Mouse (Mus musculus) neural tube, embryonic 15.5 days (tissue): Measurements from ENCODE around the gene Bmp3. TPM values are rescaled to one million over a fixed set of nuclear protein-coding genes. Genes with fewer than 3 reads are reported as not detected.

Source experiments
- ATAC-seq: fragments of 200-750 bp; cut with Nextera tagmentation; 2 replicates; pipeline ENCODE4 v1.8.0; 2017; ENCODE audit warnings: mild to moderate bottlenecking, moderate TSS enrichment, moderate library complexity; ENCODE audit not compliant: low FRiP score
- H3K27ac ChIP-seq: fragments of 300-500 bp; sonication (generic); replicated peaks from 2 replicates; pipeline ENCODE4 v1.5.1; 2015; ENCODE audit warnings: mild to moderate bottlenecking, inconsistent platforms
- H3K27me3 ChIP-seq: fragments of 300-500 bp; sonication (generic); replicated peaks from 2 replicates; pipeline ENCODE4 v1.6.1; 2015; ENCODE audit warnings: inconsistent platforms
- H3K36me3 ChIP-seq: fragments of 300-500 bp; sonication (generic); 2 replicates; pipeline ENCODE4 v1.6.1; 2015; ENCODE audit warnings: inconsistent platforms
- H3K4me1 ChIP-seq: fragments of 300-500 bp; sonication (generic); 2 replicates; pipeline ENCODE4 v1.6.1; 2015; ENCODE audit warnings: inconsistent platforms
- H3K4me2 ChIP-seq: fragments of 300-500 bp; sonication (generic); 2 replicates; pipeline ENCODE4 v1.6.1; 2015; ENCODE audit warnings: inconsistent platforms, mild to moderate bottlenecking, moderate library complexity
- H3K4me3 ChIP-seq: fragments of 300-500 bp; sonication (generic); replicated peaks from 2 replicates; pipeline ENCODE4 v1.5.1; 2015; ENCODE audit warnings: mild to moderate bottlenecking, inconsistent platforms
- H3K9ac ChIP-seq: fragments of 300-500 bp; sonication (generic); replicated peaks from 2 replicates; pipeline ENCODE4 v1.6.1; 2015; ENCODE audit warnings: mild to moderate bottlenecking, inconsistent platforms
- H3K9me3 ChIP-seq: fragments of 300-500 bp; sonication (generic); replicated peaks from 2 replicates; pipeline ENCODE4 v1.6.1; 2016; ENCODE audit warnings: inconsistent platforms
- WGBS: fragments of 180-500 bp; shearing (Covaris S2); methylation state at CpG from one replicate; pipeline ENCODE4 v1.1.7; 2015; ENCODE audit warnings: mixed read lengths; 5-methylcytosine and 5-hydroxymethylcytosine counted together
- polyA plus RNA-seq: library from polyadenylated mRNA; unstranded; fragments of >200 nt; fragmentation: Nextera tagmentation; extraction: Ambion mirVana; gene quantifications from 2 replicates; pipeline ENCODE4 v1.2.1, GENCODE M21; 2015

Bmp3 gene
- polyA plus RNA-seq, 1 experiment from 2014 or later: 1.7 TPM

DNA sequence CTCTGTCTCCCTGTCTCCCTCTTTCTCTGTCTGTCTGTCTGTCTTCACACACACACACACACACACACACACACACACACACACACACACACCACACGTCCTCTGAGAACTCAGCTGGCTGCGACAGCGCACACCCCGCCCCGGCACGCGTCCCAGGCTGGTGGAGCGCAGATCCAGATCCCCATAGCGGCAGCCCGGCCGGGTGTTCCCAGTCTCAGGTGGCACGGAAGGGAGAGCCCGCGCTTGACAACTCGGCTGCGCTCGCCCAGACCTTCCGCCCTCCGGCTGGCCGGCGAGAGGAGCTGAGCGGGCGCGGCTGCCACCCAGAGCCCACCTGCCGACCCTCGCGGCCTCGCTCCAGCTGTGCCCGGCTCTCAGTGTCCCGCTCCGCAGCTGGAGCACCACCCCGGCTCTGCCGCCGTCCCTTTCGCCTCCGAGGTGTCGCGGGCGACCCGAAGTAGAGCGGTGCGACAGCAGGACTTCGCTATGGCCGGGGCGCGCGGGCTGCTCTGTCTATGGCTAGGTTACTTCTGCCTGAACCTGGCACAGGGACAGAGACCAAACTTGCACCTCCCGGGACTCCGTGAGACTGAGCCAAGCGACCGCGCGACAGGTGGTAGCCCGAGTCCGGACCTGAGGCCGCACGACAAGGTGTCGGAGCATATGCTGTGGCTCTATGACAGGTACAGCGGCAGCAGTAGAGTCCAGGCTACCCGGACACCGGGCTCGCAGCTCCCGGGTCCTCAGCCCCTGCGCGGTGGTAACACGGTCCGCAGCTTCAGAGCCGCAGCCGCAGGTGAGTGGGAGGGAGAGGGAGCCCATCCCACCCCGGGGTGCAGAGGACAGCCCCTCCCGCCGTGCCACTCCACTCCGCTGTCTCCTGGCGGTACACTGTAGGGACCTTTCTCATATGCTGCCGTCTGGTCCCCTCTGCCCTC, 681 bp downstream of the Bmp3 start:
- 1% methylated on average over 75 of the region's 75 CpGs for WGBS
- no peak overlapping the region for H3K27ac ChIP-seq
- H3K27me3 ChIP-seq: peaks cover 38% of the 10 kb centered on the region
- H3K36me3 ChIP-seq: no peaks in the 10 kb centered on the region
- peak overlapping the region; percentile 61 for H3K4me3 ChIP-seq
- peak overlapping the region; percentile 60 for H3K9ac ChIP-seq
- H3K9me3 ChIP-seq: no peaks in the 10 kb centered on the region
- peaks cover 25% of the 10 kb centered on the region for H3K4me1 ChIP-seq
- ATAC-seq: peak; percentile 72
- peak overlapping the region; percentile 100 for H3K4me2 ChIP-seq

DNA sequence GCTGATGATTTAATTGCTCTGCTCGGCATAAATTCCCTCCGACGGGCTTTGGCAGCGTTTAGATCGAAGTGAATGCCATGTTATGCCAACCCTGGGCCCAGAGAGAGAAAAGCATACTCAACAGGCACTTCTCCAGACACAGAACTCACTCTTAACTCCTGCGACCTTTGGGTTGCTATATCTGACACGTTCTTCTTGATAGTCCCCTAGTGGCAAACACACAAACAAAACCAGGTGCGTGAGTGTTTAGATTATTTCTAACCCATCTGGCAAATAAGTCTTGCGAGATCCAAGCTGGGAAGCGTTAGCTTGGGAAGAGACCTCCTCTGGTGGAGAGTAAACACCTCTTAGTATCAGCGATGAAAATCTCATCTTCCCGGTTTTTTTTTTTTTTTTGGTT, 1.5 kb downstream of the Bmp3 start:
- peaks cover 25% of the 10 kb centered on the region for H3K4me1 ChIP-seq
- H3K27ac ChIP-seq: no peak overlapping the region
- H3K27me3 ChIP-seq: peaks cover 38% of the 10 kb centered on the region
- H3K9ac ChIP-seq: no peak overlapping the region; the same call in 1 of the 2 replicates
- peak overlapping the region; percentile 100 for H3K4me2 ChIP-seq
- H3K4me3 ChIP-seq: peak overlapping the region; percentile 61
- no peaks in the 10 kb centered on the region for H3K9me3 ChIP-seq
- 14% methylated on average over 12 of the region's 12 CpGs for WGBS
- ATAC-seq: no peak; the same call in 1 of the 2 replicates
- no peaks in the 10 kb centered on the region for H3K36me3 ChIP-seq

DNA sequence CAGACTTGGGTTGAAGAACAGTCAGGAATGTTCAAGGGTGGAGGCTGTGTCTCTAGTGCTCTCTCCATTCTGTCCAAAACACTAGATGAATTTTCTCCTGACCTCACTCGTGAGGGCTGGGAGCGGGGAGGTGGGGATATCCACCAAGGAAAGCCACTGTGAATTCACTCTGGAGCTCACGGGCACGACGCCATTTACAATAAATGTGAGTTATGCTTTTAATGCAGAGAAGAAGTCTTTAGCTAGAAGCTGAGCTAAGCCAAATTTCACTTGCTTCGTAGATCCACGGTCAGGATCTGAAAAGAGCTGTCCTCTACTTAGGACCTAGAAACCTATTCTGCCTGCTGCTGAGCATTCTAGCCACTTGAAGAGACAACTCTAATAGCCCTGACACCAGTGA, 2.1 kb downstream of the Bmp3 start:
- Histone ChIP-seq H3K4me2 (peak overlapping the region; percentile 100), H3K4me3 (0 out of 2 replicates have a peak overlapping the region, but pooled peaks have one; percentile 61), H3K27me3 (peaks cover 38% of the 10 kb centered on the region), H3K4me1 (peaks cover 25% of the 10 kb centered on the region), H3K36me3 (no peaks in the 10 kb centered on the region), H3K9ac (no peak overlapping the region), H3K9me3 (no peaks in the 10 kb centered on the region), H3K27ac (no peak overlapping the region)
- ATAC-seq: no peak
- 64% methylated on average over 7 of the region's 7 CpGs for WGBS

DNA sequence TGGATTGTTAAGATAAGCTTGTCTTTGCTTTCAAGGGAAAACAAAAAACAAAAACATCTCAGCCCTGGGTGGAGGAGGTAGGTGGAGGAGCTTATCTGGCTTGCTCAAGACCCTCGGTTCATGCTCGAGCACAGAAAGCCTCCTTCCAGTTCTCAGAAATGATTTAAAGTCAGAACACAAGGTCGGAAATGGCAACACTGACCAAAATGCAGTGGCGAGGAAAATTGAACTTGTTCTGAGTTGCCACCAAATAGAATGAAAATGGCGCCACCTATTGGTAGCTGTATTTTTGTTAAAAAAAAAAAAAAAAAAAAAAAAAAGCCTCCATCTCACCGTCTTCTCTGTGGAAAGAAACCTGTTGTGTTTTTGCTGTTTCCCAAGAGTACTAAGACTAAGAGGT, 9.7 kb downstream of the Bmp3 start:
- Histone ChIP-seq H3K27me3 (no peaks in the 10 kb centered on the region), H3K36me3 (no peaks in the 10 kb centered on the region), H3K9me3 (no peaks in the 10 kb centered on the region), H3K4me3 (no peak overlapping the region), H3K9ac (no peak overlapping the region; the same call in 1 of the 2 replicates), H3K27ac (no peak overlapping the region), H3K4me1 (peaks cover 6% of the 10 kb centered on the region), H3K4me2 (peak overlapping the region; percentile 42)
- no peak for ATAC-seq
- WGBS: 2% methylated on average over 6 of the region's 6 CpGs

DNA sequence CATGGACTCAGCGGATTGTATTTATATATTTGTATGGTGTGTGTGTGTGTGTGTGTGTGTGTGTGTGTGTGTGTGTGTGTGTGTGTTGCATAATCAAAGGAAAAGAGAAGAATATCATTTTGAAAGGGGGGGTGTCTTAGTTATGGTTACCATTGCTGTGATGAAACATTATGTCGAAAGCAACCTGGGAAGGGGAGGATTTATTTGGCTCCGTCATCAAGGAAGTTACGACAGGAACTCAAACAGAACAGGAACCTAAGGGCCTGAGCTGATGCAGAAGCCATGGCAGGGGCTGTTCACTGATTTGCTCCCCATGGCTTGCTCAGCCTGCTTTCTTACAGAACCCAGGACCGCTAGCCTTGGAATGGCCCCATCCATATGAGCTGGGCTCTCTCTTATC, 10.9 kb downstream of the Bmp3 start:
- no peak overlapping the region for H3K4me2 ChIP-seq
- H3K27ac ChIP-seq: no peak overlapping the region
- no peak overlapping the region for H3K4me3 ChIP-seq
- H3K9me3 ChIP-seq: no peaks in the 10 kb centered on the region
- H3K27me3 ChIP-seq: no peaks in the 10 kb centered on the region
- peaks cover 6% of the 10 kb centered on the region for H3K4me1 ChIP-seq
- no peak for ATAC-seq
- H3K36me3 ChIP-seq: no peaks in the 10 kb centered on the region
- WGBS: 93% methylated on average over 5 of the region's 5 CpGs
- H3K9ac ChIP-seq: no peak overlapping the region

DNA sequence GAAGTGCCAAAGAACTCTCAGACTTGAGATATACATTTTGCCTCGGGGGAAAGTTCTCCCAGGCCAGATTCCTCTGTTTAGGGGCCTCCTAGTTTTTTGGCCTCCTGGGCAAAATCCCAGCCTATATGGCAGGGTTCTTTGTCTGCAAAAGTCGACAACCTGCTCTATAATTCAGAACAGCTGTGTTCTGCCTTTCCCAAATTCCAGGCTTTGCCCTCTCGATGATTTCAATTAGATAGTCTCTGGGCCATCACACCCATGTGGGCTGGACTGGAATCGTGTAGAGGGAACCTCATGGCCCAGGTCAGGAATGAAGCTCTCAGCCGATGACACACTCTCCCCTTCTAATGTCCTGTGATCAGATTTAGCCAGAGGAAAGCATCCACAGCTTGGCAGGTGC, 21.8 kb downstream of the Bmp3 start:
- no peaks in the 10 kb centered on the region for H3K9me3 ChIP-seq
- H3K36me3 ChIP-seq: no peaks in the 10 kb centered on the region
- no peak overlapping the region for H3K4me3 ChIP-seq
- H3K4me1 ChIP-seq: no peaks in the 10 kb centered on the region
- H3K27me3 ChIP-seq: no peaks in the 10 kb centered on the region
- ATAC-seq: no peak
- no peak overlapping the region for H3K4me2 ChIP-seq
- H3K9ac ChIP-seq: no peak overlapping the region
- 67% methylated on average over 5 of the region's 5 CpGs for WGBS
- H3K27ac ChIP-seq: no peak overlapping the region

DNA sequence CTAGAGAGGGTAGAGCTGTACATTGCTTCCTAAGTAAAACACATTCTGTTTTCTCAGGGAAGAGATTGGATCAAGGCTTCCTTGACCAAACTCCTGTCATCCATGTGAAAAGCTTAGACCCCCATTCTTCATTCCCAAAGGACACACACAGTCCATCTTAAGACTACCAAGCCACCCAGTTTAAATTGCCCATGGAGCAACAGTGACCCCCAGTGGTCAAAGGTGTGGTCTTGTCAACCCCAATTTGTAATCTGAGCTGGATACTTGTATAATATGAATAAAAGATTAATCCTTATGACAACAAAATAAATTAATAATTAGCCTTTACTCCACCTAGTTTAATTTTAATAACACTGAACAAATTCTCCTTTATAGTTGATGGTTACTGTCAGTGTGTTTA, 24.7 kb downstream of the Bmp3 start:
- no peak overlapping the region for H3K4me3 ChIP-seq
- no peak overlapping the region for H3K9ac ChIP-seq
- H3K4me1 ChIP-seq: no peaks in the 10 kb centered on the region
- H3K27ac ChIP-seq: no peak overlapping the region
- no peaks in the 10 kb centered on the region for H3K27me3 ChIP-seq
- H3K4me2 ChIP-seq: no peak overlapping the region
- H3K36me3 ChIP-seq: no peaks in the 10 kb centered on the region
- no peak for ATAC-seq
- H3K9me3 ChIP-seq: no peaks in the 10 kb centered on the region

DNA sequence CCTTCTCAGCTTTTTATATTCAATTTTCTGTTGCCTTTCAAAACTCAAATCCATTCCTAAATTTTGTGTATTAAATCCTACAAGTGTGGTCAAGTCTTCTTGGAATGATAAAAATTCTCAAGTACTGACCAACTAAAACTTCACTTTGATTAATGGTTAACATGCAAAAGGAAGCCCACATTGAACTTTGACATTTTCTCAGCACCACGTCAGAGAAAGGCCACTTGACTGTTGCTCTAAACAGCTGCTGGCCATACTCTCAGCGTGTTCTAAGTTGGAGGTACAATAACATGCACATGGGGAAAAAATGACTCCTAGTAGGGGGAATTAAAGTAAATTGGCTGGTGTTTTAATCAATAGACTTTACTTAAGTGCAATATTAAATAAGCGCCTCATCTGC, 27.9 kb downstream of the Bmp3 start:
- Histone ChIP-seq H3K4me1 (no peaks in the 10 kb centered on the region), H3K27me3 (no peaks in the 10 kb centered on the region), H3K4me2 (no peak overlapping the region), H3K9ac (no peak overlapping the region), H3K4me3 (no peak overlapping the region), H3K9me3 (no peaks in the 10 kb centered on the region), H3K27ac (no peak overlapping the region), H3K36me3 (no peaks in the 10 kb centered on the region)
- ATAC-seq: no peak
- 69% methylated on average over 3 of the region's 3 CpGs for WGBS

DNA sequence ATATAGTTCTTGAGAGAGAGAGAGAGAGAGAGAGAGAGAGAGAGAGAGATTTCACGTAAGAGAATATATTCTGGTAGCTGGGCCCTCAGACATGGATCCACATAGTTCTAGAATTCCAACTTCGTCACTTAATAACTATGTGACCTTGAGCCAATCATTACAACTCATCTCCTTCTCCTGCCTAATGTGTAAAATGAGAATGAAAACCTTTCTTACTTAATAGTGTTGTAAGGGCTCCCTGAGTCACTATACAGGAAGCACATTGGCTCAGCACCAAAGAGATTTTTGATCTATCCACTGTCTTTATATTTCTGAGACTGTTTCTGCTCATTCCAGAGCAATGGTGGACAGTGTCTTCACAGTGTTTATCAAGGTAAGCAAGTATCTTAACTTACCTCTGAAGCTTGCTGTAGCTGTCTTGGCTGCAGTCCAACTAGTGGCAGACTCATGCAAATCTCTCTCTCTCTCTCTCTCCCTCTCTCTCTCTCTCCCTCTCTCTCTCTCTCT, 36.4 kb downstream of the Bmp3 start:
- H3K36me3 ChIP-seq: no peaks in the 10 kb centered on the region
- H3K27me3 ChIP-seq: no peaks in the 10 kb centered on the region
- H3K9ac ChIP-seq: no peak overlapping the region
- WGBS: 91% methylated on average over 2 of the region's 2 CpGs
- no peaks in the 10 kb centered on the region for H3K4me1 ChIP-seq
- H3K4me3 ChIP-seq: no peak overlapping the region
- no peak overlapping the region for H3K4me2 ChIP-seq
- no peak for ATAC-seq
- H3K27ac ChIP-seq: no peak overlapping the region
- H3K9me3 ChIP-seq: no peaks in the 10 kb centered on the region

DNA sequence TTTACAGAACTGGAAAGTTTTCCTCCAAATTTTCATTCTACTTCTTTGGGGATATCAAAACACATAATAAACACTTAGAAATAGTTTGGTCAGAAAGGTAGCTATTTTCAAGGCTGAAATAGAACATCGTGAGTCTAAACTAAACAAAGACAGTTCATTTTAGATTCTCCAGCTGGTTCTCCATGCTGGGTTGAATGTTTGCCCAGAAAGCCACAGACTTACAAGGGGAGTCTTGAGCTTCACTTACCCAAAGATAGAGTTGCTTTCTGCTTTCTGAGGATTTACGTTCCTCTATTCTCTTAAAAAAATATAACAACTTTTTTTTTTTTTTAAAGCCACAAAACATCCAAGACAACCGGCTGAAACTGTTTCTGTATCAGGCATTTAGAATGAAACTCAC, 40.1 kb downstream of the Bmp3 start:
- H3K27ac ChIP-seq: no peak overlapping the region

DNA sequence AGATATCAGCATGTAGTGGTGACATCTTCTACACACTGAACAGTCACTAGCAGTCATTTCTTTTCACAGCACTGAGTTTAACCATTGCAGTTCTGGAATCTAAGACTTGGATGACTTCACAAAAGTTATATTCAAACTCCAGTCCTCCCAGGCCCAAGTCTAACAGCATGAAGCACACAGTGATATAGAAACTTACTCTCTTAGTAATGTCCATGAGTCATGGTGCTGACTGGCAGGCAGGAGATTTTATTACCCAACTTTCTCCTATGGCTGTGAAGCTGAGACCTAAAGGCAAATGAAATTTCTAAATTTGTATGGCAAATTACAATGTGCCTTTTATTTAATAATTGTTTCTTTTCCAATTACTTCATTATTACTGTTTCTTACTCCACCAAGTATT, 43.7 kb downstream of the Bmp3 start:
- H3K36me3 ChIP-seq: no peaks in the 10 kb centered on the region
- no peak overlapping the region for H3K27ac ChIP-seq
- no peak overlapping the region for H3K9ac ChIP-seq
- H3K4me3 ChIP-seq: no peak overlapping the region
- no peak overlapping the region for H3K4me2 ChIP-seq
- ATAC-seq: no peak
- no peaks in the 10 kb centered on the region for H3K4me1 ChIP-seq
- no peaks in the 10 kb centered on the region for H3K27me3 ChIP-seq
- no peaks in the 10 kb centered on the region for H3K9me3 ChIP-seq

More for the DNA sequence above, 40.1 kb downstream of the Bmp3 start:
- Histone ChIP-seq H3K9ac (no peak overlapping the region), H3K27me3 (no peaks in the 10 kb centered on the region), H3K4me2 (no peak overlapping the region), H3K4me1 (no peaks in the 10 kb centered on the region), H3K9me3 (no peaks in the 10 kb centered on the region), H3K4me3 (no peak overlapping the region), H3K36me3 (no peaks in the 10 kb centered on the region)
- ATAC-seq: no peak
- WGBS: 82% methylated on average over 3 of the region's 3 CpGs

DNA sequence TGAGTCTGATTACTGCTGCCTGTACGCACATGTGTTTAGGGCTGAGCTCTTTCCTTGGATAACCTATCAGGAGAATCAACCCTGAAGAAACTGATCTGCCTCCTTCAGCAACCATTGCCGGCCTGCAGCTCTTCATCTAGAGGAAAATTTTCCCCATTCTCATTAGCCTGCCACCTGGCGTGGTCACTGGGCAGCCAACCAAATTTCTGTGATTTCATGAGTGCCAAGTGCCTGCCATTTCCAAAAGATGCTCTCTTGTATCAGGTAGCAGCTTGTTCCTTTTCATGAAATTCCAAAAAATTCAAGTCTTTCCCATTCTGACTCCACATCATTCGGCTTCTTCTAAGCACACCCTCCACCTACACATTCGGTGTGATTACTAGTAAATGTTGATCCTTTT, 46.7 kb downstream of the Bmp3 start:
- no peak for ATAC-seq
- 91% methylated on average over 5 of the region's 5 CpGs for WGBS
- no peaks in the 10 kb centered on the region for H3K36me3 ChIP-seq
- no peaks in the 10 kb centered on the region for H3K9me3 ChIP-seq
- no peak overlapping the region for H3K27ac ChIP-seq
- H3K4me2 ChIP-seq: no peak overlapping the region
- H3K9ac ChIP-seq: no peak overlapping the region
- H3K4me1 ChIP-seq: no peaks in the 10 kb centered on the region
- no peaks in the 10 kb centered on the region for H3K27me3 ChIP-seq
- no peak overlapping the region for H3K4me3 ChIP-seq
